Mouse (Mus musculus) thymus, adult 2 months (tissue): Measurements from ENCODE around the gene S100b.

Experiments used
- CTCF ChIP-seq: fragments of 200-500 bp; IDR thresholded peaks from 2 replicates; pipeline ENCODE4 v1.5.1; 2012; ENCODE audit warnings: mild to moderate bottlenecking, control low read depth, low read length, moderate library complexity, borderline replicate concordance; ENCODE audit not compliant: control insufficient read depth, poor library complexity, insufficient read depth; ENCODE audit errors: extremely low read depth
- POLR2A ChIP-seq: fragments of 200-500 bp; IDR thresholded peaks from 2 replicates; pipeline ENCODE4 v1.6.1; 2012; ENCODE audit warnings: mild to moderate bottlenecking, low read length, control low read depth, moderate library complexity; ENCODE audit not compliant: control insufficient read depth, poor library complexity, insufficient read depth; ENCODE audit errors: extremely low read depth

DNA sequence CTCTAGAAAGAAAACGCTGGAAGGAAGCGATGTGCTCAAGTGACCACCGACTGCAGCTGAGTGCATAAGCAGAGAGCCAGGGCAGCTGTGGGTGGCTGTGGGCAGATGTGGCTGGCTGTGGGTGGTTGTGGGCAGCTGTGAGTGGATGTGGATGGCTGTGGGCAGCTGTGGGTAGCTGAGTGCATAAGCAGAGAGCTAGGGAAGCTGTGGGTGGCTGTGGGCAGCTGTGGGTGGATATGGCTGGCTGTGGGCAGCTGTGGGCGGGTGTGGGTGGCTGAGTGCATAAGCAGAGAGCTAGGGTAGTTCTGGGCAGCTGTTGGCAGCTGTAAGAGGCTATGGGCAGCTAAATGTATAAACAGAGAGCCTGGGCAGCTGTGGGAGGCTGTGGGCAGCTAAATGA, 39.6 kb downstream of the S100b start:
- no peak for TF ChIP-seq CTCF
- TF ChIP-seq POLR2A, result no peak
